Mouse (Mus musculus) brain, embryonic 14.5 days (tissue): ENCODE data around the gene Trabd.

Experiments
- CTCF ChIP-seq: fragments of 200-500 bp; IDR thresholded peaks from 2 replicates; pipeline ENCODE4 v1.5.1; 2012; ENCODE audit warnings: inconsistent platforms, mild to moderate bottlenecking, moderate library complexity, borderline replicate concordance; ENCODE audit not compliant: insufficient read depth, insufficient read length; ENCODE audit errors: extremely low read depth
- POLR2A ChIP-seq: fragments of 200-500 bp; IDR thresholded peaks from 2 replicates; pipeline ENCODE4 v1.6.1; 2012; ENCODE audit warnings: mild to moderate bottlenecking, inconsistent platforms, borderline replicate concordance; ENCODE audit not compliant: poor library complexity, insufficient read depth, insufficient read length, severe bottlenecking; ENCODE audit errors: extremely low read depth

- TF ChIP-seq CTCF (no peak), POLR2A (no peak)
Observed at GRCm38 (mm10) chr15:89083906-89084305, 9.0 kb downstream of the Trabd start.
